Mouse (Mus musculus) embryonic facial prominence, embryonic 12.5 days (tissue): ENCODE data around the gene Nadsyn1. TPM values are rescaled to one million over a fixed set of nuclear protein-coding genes. Genes with fewer than 3 reads are reported as not detected.

ENCODE experiments used
- ATAC-seq: fragments of 200-750 bp; cut with Nextera tagmentation; 2 replicates; pipeline ENCODE4 v1.8.0; 2017; ENCODE audit not compliant: insufficient number of reproducible peaks, insufficient read depth, low FRiP score, low TSS enrichment
- H3K27ac ChIP-seq: fragments of 300-500 bp; sonication (generic); 2 replicates; pipeline ENCODE4 v1.5.1; 2016; ENCODE audit warnings: mild to moderate bottlenecking
- H3K27me3 ChIP-seq: fragments of 300-500 bp; sonication (generic); 2 replicates; pipeline ENCODE4 v1.6.1; 2016; ENCODE audit warnings: mild to moderate bottlenecking, moderate library complexity
- H3K36me3 ChIP-seq: fragments of 300-500 bp; sonication (generic); 2 replicates; pipeline ENCODE4 v1.6.1; 2016; ENCODE audit warnings: mild to moderate bottlenecking
- H3K4me1 ChIP-seq: fragments of 300-500 bp; sonication (generic); 2 replicates; pipeline ENCODE4 v1.6.1; 2016
- H3K4me2 ChIP-seq: fragments of 300-500 bp; sonication (generic); replicated peaks from 2 replicates; pipeline ENCODE4 v1.6.1; 2016; ENCODE audit warnings: mild to moderate bottlenecking, moderate library complexity
- H3K4me3 ChIP-seq: fragments of 300-500 bp; sonication (generic); 2 replicates; pipeline ENCODE4 v1.5.1; 2016; ENCODE audit warnings: mild to moderate bottlenecking
- H3K9ac ChIP-seq: fragments of 300-500 bp; sonication (generic); 2 replicates; pipeline ENCODE4 v1.6.1; 2016; ENCODE audit warnings: mild to moderate bottlenecking, moderate library complexity
- H3K9me3 ChIP-seq: fragments of 300-500 bp; sonication (generic); 2 replicates; pipeline ENCODE4 v1.6.1; 2016; ENCODE audit warnings: mild to moderate bottlenecking, moderate library complexity
- WGBS: fragments of 180-500 bp; shearing (Covaris S2); methylation state at CpG from one replicate; pipeline ENCODE4 v1.1.7; 2016; 5-methylcytosine and 5-hydroxymethylcytosine counted together
- polyA plus RNA-seq: library from polyadenylated mRNA; unstranded; fragments of >200 nt; fragmentation: Nextera tagmentation; extraction: Ambion mirVana; gene quantifications from 2 replicates; pipeline ENCODE4 v1.2.1, GENCODE M21; 2016

The Nadsyn1 gene
- polyA plus RNA-seq, 1 experiment from 2014 or later: 7.7 TPM

- Histone ChIP-seq H3K27me3 (no peaks in the 10 kb centered on the region), H3K4me3 (no peak overlapping the region), H3K9me3 (no peaks in the 10 kb centered on the region), H3K36me3 (peaks cover 12% of the 10 kb centered on the region), H3K27ac (no peak overlapping the region), H3K9ac (no peak overlapping the region), H3K4me1 (peaks cover 23% of the 10 kb centered on the region), H3K4me2 (no peak overlapping the region)
- WGBS: 95% methylated on average over 2 of the region's 2 CpGs
- ATAC-seq: no peak
These were observed 10.0 kb upstream of the Nadsyn1 start for GRCm38 (mm10) chr7:143832611-143833010.

GRCm38 (mm10) chr7:143832196-143832595 is 9.5 kb upstream of the Nadsyn1 start:
- Histone ChIP-seq H3K4me1 (peaks cover 23% of the 10 kb centered on the region), H3K4me2 (no peak overlapping the region), H3K4me3 (no peak overlapping the region), H3K36me3 (peaks cover 8% of the 10 kb centered on the region), H3K27me3 (no peaks in the 10 kb centered on the region), H3K9ac (no peak overlapping the region), H3K27ac (no peak overlapping the region), H3K9me3 (no peaks in the 10 kb centered on the region)
- 87% methylated on average over 8 of the region's 8 CpGs for WGBS
- no peak for ATAC-seq

- peak; percentile 32; the same call in 1 of the 2 replicates for ATAC-seq
- Histone ChIP-seq H3K9me3 (no peaks in the 10 kb centered on the region), H3K4me2 (peak overlapping the region; percentile 85), H3K4me1 (peaks cover 23% of the 10 kb centered on the region), H3K27me3 (no peaks in the 10 kb centered on the region), H3K27ac (peak overlapping the region; percentile 92), H3K4me3 (peak overlapping the region; percentile 60), H3K36me3 (no peaks in the 10 kb centered on the region), H3K9ac (peak overlapping the region; percentile 74)
- 7% methylated on average over 6 of the region's 6 CpGs for WGBS
These were observed 7.8 kb upstream of the Nadsyn1 start for GRCm38 (mm10) chr7:143830399-143830798.

GRCm38 (mm10) chr7:143829504-143830331 is 7.1 kb upstream of the Nadsyn1 start:
- under 1% methylated on average over 37 of the region's 37 CpGs for WGBS
- peak overlapping the region; percentile 60 for H3K4me3 ChIP-seq
- peak overlapping the region; percentile 74 for H3K9ac ChIP-seq
- no peaks in the 10 kb centered on the region for H3K27me3 ChIP-seq
- no peaks in the 10 kb centered on the region for H3K36me3 ChIP-seq
- H3K27ac ChIP-seq: peak overlapping the region; percentile 92
- H3K4me1 ChIP-seq: peaks cover 23% of the 10 kb centered on the region
- no peaks in the 10 kb centered on the region for H3K9me3 ChIP-seq
- peak; percentile 99 for ATAC-seq
- peak overlapping the region; percentile 85 for H3K4me2 ChIP-seq

GRCm38 (mm10) chr7:143826985-143827384 is 4.3 kb upstream of the Nadsyn1 start:
- ATAC-seq: no peak
- Histone ChIP-seq H3K4me1 (peaks cover 21% of the 10 kb centered on the region), H3K9me3 (no peaks in the 10 kb centered on the region), H3K27me3 (no peaks in the 10 kb centered on the region), H3K4me2 (no peak overlapping the region), H3K27ac (no peak overlapping the region), H3K36me3 (no peaks in the 10 kb centered on the region), H3K9ac (no peak overlapping the region), H3K4me3 (no peak overlapping the region)
- 87% methylated on average over 2 of the region's 2 CpGs for WGBS

- Histone ChIP-seq H3K27ac (peak overlapping the region; percentile 4; the same call in 1 of the 2 replicates), H3K4me2 (peak overlapping the region; percentile 66), H3K4me1 (peaks cover 6% of the 10 kb centered on the region), H3K4me3 (peak overlapping the region; percentile 60), H3K9ac (0 out of 2 replicates have a peak overlapping the region, but pooled peaks have one; percentile 34), H3K36me3 (peaks cover 8% of the 10 kb centered on the region; the same call in 1 of the 2 replicates), H3K9me3 (no peaks in the 10 kb centered on the region), H3K27me3 (no peaks in the 10 kb centered on the region)
- ATAC-seq: 0 out of 2 replicates have a peak, but pooled peaks have one; percentile 4
- WGBS: 77% methylated on average over 4 of the region's 4 CpGs
These were observed 587 bp upstream of the Nadsyn1 start for GRCm38 (mm10) chr7:143823266-143823605.

- no peak overlapping the region for H3K4me3 ChIP-seq
- peaks cover 6% of the 10 kb centered on the region for H3K4me1 ChIP-seq
- H3K9me3 ChIP-seq: no peaks in the 10 kb centered on the region
- no peak overlapping the region for H3K9ac ChIP-seq
- ATAC-seq: no peak
- WGBS: 88% methylated on average over 2 of the region's 2 CpGs
- no peak overlapping the region for H3K4me2 ChIP-seq
- no peak overlapping the region for H3K27ac ChIP-seq
- H3K36me3 ChIP-seq: peaks cover 20% of the 10 kb centered on the region
- H3K27me3 ChIP-seq: no peaks in the 10 kb centered on the region
These were observed 1.4 kb downstream of the Nadsyn1 start for GRCm38 (mm10) chr7:143821241-143821640.

- WGBS: 63% methylated on average over 4 of the region's 4 CpGs
These were observed 3.4 kb downstream of the Nadsyn1 start for GRCm38 (mm10) chr7:143819201-143819600.

GRCm38 (mm10) chr7:143808909-143809308 is 13.7 kb downstream of the Nadsyn1 start:
- no peak overlapping the region for H3K4me2 ChIP-seq
- no peak for ATAC-seq
- no peak overlapping the region for H3K4me3 ChIP-seq
- H3K9ac ChIP-seq: no peak overlapping the region
- H3K27ac ChIP-seq: no peak overlapping the region
- H3K4me1 ChIP-seq: no peaks in the 10 kb centered on the region
- no peaks in the 10 kb centered on the region for H3K9me3 ChIP-seq
- WGBS: 32% methylated on average over 1 of the region's 1 CpGs
- peaks cover 64% of the 10 kb centered on the region for H3K36me3 ChIP-seq
- H3K27me3 ChIP-seq: no peaks in the 10 kb centered on the region

More at GRCm38 (mm10) chr7:143819201-143819600, 3.4 kb downstream of the Nadsyn1 start:
- Histone ChIP-seq H3K27me3 (no peaks in the 10 kb centered on the region), H3K4me3 (no peak overlapping the region), H3K9me3 (no peaks in the 10 kb centered on the region), H3K27ac (no peak overlapping the region), H3K36me3 (peaks cover 37% of the 10 kb centered on the region), H3K4me2 (no peak overlapping the region), H3K9ac (no peak overlapping the region), H3K4me1 (peaks cover 6% of the 10 kb centered on the region)
- ATAC-seq: no peak

GRCm38 (mm10) chr7:143805199-143805624 is 17.4 kb downstream of the Nadsyn1 start:
- no peaks in the 10 kb centered on the region for H3K9me3 ChIP-seq
- H3K27me3 ChIP-seq: no peaks in the 10 kb centered on the region
- no peaks in the 10 kb centered on the region for H3K4me1 ChIP-seq
- H3K4me2 ChIP-seq: no peak overlapping the region
- H3K4me3 ChIP-seq: no peak overlapping the region
- H3K36me3 ChIP-seq: peaks cover 54% of the 10 kb centered on the region
- no peak for ATAC-seq
- H3K9ac ChIP-seq: no peak overlapping the region
- WGBS: 82% methylated on average over 5 of the region's 5 CpGs
- H3K27ac ChIP-seq: no peak overlapping the region

- Histone ChIP-seq H3K4me1 (no peaks in the 10 kb centered on the region), H3K9me3 (no peaks in the 10 kb centered on the region), H3K9ac (no peak overlapping the region), H3K36me3 (peaks cover 71% of the 10 kb centered on the region), H3K4me2 (no peak overlapping the region), H3K27ac (no peak overlapping the region), H3K27me3 (no peaks in the 10 kb centered on the region), H3K4me3 (no peak overlapping the region)
- 87% methylated on average over 8 of the region's 8 CpGs for WGBS
- ATAC-seq: no peak
These were observed 21.2 kb downstream of the Nadsyn1 start for GRCm38 (mm10) chr7:143801195-143802065.
